Mouse (Mus musculus) adrenal gland, postnatal 4 days (tissue): ENCODE measurements around the gene Dlg2. TPM values are rescaled to one million over a fixed set of nuclear protein-coding genes. Genes with fewer than 3 reads are reported as not detected.

Experiments
- DNase-seq, 2 experiments: peaks; one replicate each; pipeline ENCODE4 v3.0.0; 2021 to 2022; ENCODE audit warnings: low spot score in 2 of 2, mixed read lengths in 2 of 2
- total RNA-seq, 2 experiments: library from RNA; stranded (reverse); gene quantifications; 2 replicates each; pipeline ENCODE4 v1.2.3; 2021

Dlg2 gene
- total RNA-seq, 2 experiments from 2014 or later: 82.3 to 86.9 TPM

DNA sequence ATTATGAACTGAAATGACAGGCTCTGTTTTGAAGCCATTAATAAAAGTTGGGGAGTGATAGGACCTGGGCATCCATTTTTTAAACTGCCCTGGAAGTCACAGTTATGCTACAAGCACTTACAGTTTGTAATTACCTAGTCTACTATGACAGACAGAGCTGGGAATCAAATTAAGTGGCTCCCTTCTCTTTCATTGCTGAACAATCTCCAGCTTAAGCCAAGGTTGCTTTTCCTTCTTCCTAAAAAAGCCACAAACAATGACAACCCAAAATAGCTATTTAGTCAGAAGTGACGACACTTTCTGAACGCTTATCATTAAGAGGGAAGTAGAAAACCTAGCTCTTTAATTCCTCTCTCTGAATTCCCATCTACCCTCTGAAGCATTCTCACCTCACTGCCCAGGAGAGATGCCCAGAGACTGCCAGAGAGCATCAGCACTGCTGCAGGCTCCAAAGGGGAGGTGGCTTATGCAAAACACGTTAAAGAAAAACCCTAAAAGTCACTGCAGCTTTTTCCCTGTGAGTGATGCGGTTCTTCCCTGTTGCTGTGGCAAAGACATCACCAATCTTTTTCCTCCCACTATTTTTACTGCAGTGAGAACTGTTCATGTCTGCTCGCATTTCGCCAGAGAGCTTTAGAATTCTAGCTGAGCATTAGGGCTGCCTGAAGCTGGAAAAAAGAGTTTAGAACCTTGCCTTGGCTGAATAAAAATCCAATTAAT, 612.9 kb downstream of the Dlg2 start:
- DNase-seq: no peak

DNA sequence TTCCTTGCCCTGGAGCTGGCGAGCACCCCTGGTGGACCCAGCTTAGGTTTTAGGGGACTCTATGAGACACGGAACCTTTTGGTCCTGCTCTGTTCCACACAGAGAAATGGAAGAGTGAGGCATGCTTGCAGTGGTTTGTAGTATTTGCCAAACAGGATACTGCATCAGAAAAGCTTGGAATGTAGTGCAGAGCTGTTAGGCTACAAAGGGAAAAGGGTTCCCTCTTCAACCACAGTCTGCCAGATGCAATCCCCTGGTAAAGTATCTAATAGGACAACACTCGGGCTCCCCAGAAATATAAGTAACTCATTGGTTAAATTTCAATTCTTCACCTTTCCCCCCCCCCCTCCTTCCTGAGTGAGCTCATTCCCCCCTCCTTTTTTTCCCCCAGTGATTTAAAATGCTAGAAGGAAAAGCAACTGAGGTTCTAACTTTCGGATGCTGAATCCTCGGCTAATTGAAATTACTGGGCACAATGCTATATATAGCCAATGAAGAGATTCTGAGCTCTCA, 613.9 kb downstream of the Dlg2 start:
- no peak for DNase-seq

DNA sequence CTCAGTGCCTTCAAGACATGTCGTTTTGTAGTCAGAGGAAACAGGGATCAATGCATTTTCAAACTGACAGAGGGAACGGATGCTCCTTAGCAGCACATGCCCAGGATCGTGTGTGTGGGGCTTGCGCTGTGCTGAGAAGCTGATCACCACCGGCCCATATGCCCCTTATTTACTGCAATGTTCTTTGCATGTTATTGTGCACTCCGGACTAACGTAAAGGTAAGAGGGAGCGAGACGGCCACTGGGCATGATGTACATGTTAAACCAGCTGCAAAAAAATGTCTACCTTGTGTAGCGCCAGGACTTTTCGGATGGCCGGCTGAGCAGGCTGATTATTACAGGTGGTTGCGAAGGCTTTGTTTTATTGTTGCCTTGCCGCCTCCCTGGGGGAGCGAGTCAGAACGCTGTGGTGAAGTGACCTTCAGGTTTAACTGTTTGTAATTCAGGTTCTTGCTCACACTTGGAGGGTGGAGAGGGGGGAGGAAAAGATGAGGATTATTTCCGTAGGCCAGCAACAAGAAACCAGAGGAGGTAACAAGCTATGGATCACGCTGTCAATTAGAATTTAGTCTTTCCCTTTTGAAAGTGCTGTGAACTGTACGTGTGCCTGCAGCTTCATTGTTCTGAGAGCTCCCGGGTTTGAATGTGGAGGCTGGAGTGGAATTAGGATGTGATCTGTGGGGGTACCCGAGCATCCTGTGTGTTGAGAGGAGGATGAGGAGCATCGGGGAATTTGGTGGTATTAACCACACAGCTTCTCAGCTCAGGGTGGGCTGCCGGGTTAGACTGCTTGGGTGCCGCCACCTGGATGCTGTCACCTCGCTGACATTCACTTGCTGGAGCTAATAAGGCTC, 614.6 kb downstream of the Dlg2 start:
- no peak for DNase-seq

DNA sequence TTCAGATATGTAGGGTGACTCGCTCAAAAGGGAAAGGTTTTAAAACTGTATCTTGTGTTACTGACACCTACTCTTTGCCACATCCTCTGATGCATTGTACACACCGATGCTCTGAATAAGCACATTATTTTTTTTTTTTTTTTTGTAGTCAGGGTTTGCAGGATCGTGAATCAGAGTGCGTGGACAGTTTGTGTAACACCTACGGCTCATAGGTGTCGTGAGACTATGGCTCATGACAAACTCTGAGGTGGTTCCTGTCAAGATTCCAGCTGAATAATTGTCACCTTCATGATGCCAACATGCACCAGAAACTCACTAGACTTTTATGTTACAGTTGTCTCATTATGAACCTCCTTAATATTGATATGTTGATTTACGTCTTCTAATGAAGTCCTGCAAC, 620.0 kb downstream of the Dlg2 start:
- DNase-seq: no peak

DNA sequence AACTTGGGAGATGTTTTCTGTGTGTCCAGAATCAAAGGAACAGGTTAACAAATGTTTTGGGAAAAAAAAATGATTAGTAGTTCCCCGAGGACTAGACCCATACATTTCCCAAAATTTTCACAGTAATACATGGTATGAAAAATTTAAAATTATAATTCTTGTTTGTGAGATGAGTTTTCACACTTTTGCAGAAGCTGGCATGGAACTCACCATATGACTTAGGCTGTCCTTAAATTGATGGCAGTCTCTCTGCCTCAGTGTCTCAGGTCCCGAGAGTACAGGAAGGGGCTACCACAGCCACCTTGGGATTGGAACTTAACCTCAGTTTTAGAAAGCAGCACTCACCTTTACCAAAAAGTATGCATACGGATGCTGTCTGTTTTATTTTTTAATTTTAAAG, 622.0 kb downstream of the Dlg2 start:
- no peak for DNase-seq

DNA sequence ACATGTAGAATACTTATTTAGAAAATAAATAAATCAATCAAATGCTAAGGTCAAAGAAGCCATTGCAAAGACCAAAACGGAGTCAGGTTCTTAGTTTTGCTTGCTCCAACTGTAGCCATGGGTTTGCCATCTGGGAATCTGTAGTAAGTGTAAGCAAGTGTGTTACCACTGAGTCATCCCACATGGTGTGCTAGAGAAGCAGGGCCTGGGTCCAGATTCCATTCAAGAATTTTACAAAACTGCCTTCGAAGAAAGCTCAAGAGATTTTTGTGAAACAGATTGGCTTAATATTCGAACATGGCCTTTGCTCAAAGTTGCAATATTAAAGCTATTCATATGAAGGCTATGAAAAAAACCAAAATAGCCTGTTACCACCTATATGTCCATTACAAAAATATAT, 633.1 kb downstream of the Dlg2 start:
- no peak for DNase-seq

DNA sequence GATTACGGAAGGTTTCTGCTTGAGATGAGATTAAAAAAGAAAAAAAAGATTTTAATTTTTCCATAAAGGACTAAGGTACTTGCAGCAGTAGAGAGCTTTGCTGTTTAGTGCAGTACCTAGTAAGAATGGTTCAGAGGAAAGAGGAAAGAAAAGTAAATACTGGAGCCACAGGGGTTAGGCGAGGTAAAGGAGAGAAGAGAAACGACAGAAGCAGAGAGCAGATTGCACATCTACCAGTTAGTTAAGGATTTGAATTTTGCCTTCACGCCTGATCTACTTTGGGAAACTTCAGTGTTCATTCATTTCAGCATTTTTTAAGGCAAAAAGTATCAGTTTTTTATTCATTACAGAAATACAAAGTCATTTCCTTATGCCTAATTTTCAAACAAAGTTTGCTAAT, 655.7 kb downstream of the Dlg2 start:
- DNase-seq: no peak

DNA sequence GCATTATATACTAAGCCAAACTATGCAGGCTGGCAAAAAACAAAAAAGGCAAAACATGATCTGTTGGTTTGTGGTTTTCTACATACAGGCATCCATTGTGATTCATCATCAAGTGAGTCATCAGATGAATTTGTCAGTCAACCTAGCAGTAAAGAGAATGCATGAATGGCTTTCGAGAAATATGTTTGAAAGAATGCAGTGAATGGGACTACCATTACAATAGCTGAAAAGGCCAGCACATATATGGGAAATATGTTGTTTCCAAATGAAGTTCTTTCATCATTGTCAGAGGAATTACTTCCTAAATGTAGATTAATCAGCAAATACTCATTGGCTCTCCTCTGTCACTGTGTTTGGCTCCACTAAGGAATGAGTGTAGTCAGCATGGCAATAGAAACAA, 677.6 kb downstream of the Dlg2 start:
- DNase-seq: no peak

DNA sequence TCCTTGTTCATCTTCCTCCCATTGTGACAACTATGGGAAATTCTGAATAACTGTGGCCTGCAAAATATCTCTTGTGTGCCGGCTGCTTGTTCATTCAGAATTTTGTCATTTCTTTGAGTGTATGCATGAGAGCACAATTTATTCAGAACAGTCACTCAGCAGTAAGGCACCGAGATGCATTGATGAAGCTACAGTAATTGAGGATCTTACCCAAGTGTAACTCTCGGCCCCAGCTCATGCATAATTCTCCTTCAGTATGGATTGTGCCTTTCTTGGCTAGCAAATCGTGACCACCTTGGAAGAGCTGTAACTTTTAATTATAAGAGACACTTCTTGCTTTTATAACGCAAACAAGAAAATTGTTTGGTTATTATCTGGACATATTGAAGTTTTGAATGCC, 682.7 kb downstream of the Dlg2 start:
- DNase-seq: no peak

DNA sequence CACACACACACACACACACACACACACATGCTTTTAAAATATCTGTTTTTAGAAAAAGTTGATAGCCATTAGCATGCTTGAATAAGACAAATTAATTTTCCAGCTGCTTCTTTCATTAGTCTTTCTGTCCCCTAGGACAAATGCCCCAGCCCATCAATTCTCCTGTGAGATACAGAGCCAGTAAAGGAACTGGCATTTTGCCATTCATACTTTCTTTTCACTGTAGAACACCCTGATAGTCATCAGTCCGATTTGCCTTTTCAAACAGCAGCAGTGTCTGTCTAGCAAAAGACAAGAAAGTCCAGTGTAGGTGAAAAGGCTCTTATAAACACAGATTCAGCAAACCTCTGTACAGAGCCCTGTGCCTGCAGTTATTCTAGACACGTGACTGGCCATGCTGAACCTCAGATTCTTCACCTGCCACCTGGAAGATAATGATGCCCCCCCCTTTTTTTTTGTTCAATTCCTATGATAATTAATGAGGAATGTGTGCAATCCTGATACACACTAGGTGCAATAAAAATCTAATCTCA, 685.2 kb downstream of the Dlg2 start:
- DNase-seq: no peak

DNA sequence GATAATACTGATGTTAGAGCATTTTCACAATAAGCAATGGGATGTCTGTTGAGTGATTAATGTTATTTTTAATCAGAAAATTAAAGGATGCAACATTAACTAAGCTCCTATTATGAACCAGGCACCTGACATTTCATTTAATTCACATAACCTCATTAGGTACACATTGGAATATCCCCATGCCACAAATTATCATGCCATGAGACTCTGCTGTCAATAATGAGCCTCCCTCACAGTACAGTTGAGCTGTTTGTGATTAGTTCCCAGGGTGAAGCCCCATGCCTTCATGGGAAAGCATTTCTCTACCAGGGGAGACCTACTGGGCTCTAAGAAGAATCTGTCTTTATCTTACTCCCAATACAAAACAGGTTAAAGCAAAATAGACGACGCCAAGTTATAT, 697.1 kb downstream of the Dlg2 start:
- DNase-seq: no peak

DNA sequence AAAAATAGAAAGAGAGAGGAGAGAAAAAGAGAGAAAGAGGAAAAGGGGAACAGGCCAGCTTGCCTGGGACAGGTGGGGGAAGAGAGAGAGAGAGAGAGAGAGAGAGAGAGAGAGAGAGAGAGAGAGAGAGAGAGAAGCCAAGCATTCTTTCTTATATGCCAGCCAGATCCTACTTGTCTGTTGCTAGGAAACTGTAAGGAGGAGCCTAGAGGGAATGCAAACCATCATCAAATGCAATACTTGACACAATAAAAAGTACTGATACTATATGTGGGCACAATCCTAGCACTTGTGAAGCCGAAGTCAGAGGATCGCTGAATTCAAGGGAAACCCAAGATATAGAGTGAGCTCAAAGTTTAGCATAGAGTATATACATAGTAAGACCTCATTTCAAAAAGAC, 711.7 kb downstream of the Dlg2 start:
- DNase-seq: no peak

DNA sequence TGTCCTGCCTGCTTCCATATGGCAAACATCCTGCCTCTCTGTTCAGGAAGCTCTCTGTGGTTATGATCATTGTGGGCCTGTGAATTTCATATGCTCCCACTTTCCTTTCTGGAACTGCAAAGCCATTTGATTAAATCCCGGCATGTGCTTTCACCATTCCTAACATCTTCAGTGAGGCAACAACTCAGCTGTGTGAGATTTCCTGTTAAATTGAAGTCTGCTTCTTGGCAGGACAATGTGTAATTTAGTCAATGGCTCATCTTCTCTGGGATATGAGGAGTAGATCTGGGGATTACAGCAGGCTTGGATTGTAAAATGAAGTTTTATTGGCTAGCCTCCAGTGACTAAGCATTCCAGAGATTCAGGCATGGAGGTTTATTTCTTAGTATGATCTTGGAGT, 722.9 kb downstream of the Dlg2 start:
- DNase-seq: no peak

DNA sequence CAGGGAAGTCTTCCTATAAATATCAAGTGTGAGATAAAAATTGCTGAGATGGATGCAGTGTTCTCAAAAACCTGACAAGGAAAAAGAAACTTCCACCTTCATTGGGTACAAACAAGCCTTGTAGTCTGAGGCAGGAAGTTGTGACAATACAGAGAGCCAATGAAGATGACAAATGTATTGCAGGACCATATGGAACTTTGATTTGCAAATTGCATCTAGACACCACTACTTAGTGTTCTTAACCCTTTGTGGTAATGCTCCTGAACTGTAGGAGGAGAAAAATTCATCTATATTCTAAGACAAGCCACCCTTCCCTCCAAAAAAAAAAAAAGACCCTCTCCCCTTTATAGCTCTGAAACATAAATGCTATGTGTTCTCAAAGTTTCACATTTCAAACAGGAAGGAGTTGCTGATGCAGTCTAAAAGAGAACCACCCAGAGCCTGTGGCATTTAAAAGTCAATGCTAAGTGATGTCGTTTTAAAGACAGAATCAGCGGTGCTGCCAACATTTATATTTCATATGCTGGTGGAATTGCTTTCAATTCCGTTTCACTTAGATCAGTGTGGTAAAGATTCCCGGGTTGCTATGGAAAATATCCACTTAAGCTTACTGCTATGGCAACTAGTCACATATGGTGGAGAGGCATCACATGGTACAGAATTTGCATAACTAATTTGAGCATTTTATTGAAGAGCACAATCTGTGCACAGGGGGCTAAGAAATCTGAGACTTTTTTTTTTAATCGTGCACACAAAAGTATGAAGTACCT, 731.8 kb downstream of the Dlg2 start:
- no peak for DNase-seq

DNA sequence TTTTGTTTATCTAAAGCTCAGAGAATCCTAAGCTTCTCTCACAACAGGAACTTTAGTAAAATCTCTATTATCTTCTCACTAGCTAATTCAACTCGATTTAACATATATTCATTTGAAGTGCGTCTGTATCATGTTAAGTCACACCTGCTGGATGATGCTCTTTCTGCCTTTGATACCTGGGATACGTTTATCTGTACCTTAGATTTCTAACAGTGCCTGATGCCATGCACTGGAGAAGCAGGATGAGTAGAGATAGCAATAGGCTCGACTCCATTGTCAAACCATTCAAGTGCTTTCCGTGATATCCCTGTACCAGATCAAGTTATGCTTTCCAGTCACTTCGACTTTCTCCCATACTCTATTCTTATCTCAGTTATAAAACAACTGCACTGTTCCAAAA, 732.5 kb downstream of the Dlg2 start:
- no peak for DNase-seq

DNA sequence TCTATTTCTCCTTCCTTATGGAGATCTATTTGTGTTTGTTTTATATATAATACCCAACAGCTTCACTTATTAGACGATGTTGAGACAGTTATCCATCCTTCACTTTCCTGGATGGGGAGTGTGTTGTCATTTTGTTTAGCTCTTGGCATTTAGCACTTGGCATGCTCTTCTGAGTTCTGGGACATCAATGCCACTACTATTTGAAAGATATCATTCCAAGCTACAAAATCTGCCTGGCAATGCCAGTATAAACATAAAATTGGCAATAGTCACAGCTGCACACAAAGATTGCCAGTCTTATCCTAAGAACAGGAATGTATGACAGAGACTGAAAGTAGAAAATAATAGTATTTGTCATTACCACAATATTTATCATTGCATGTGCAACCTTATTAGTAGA, 735.8 kb downstream of the Dlg2 start:
- DNase-seq: no peak

DNA sequence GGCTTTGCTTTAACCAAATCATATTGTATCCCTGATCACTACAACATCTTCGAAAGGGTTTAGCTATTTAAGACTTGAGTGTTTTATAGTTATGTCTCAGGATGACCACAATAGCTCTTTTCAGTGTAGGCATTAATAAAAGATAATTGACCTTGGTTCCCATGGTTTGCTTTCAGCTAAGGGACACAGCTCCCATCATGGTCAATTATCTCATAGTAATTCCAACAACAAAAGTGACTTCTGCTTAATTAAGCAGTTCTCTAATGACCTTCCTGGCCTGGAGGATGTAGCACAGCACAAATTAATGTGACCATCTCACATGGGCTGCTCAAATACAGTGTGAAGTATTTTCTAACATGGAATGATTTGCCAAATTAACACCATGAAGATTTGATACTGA, 738.4 kb downstream of the Dlg2 start:
- no peak for DNase-seq

DNA sequence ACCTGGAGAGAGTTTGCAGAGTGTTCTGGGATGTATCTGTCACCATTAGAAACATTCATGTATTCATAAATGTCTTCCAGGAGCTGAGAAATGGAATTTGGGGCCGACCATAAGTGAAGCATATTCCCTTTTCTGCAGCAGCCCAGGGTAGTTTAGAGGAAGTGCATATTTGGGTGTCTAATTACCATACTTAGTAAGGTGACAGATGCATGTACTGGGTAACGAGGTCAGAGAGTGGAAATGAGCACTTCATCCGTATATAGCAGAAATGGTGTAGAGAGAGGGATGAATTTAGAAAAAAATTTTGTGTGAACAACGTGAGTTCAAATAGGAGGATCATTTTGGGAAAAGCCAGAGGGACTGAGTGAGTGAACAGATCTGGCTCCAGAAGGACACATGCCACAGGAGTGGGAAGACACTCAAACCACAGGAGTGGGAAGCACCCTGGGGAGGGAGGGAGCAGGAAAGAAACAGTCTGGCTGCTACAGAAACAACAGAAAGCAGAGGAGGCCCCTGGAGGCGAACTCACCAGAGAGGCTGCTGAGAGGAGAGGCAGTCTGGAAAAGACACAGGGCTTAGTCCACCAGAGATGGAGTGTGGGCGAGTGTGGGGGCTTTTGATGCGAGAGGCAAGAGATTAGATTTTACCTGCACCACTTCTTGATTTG, 742.0 kb downstream of the Dlg2 start:
- DNase-seq: no peak

DNA sequence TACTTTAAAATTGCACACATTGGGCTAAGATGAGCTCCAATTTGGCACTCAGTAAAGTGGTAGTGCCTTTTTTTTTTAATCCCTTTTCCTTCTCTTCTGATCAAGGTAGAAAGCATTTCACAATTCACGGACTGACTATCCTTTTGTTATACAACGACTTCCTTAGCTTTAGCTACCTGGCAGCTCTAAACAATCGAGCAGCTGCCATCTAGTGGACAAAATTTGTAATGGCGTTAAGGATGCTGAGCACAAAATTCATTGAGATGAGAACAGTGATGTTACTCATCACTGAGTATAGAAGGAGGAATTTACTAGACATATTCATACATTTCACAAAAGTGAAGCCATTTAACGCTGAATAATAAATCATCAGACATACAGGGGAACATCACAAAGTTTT, 750.0 kb downstream of the Dlg2 start:
- peak in 1 of 2 experiments; percentile 4 for DNase-seq

DNA sequence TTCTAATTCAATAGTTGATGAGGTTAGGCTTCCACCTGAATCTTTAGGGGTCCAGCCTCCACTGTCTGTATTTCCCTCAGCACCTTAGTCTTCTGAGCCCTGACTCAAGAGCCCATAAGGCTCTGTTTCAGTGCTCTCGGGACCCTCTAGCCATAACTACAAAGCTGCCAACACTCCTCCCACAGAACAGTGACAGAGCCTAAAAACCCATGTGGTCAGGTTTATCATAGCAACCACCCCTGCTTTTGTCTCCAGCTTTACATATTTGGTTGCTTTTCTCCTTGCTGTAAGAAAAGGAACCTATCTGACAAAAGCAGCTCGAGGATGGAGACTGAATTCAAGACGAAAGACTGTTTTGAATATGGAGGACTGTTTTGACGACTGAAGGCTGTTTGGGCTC, 765.2 kb downstream of the Dlg2 start:
- no peak for DNase-seq

DNA sequence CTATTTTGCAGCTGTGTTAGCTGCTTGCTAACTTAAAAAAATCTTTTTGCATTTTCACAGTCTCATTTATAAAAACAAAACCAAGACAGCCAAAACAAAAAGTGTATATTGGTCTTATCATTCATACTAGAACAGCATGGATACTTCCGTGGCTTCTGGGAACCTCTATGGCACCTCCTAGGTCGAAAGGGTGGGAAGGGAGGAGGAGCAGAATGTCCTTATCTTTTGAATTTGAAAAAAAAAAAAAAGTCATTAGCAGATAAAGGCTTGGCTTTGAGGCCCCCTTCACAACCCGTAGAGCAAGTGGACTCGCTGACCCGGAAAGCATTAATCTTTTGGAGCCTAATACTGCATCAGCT, 785.2 kb downstream of the Dlg2 start:
- no peak for DNase-seq
